13 mouse cellular contexts compared by ENCODE assay signal in genomic region chr14:48302471-48303186, GRCm38 (mm10).
DNase-seq lines count a peak whose midpoint lies in the region; ATAC-seq lines count a peak whose summit lies in the region.
"Had no signal": no experiment of that assay in that cellular context is flagged by ENCODE, and none has a peak within 500 bp of the region (broad histone marks: within the 10 kb centered on the region; RNA-seq: fewer than 3 reads in every experiment).

No protein-coding gene starts in this region.

- WGBS in hindbrain, embryonic 16.5 days: 75% methylated on average over 10 of the region's 10 CpGs
- WGBS in hindbrain, embryonic 11.5 days: 77% methylated on average over 10 of the region's 10 CpGs
- WGBS in neural tube, embryonic 13.5 days: 87% methylated on average over 10 of the region's 10 CpGs
- 80% methylated on average over 10 of the region's 10 CpGs for WGBS in neural tube, embryonic 15.5 days
- 57% methylated on average over 10 of the region's 10 CpGs for WGBS in heart, embryonic 16.5 days
- 66% methylated on average over 10 of the region's 10 CpGs for WGBS in stomach, embryonic 16.5 days
- 82% methylated on average over 10 of the region's 10 CpGs for WGBS in midbrain, embryonic 15.5 days

- no peaks in the 10 kb centered on the region; the same call in 1 of the 2 replicates for H3K9me3 ChIP-seq in hindbrain, embryonic 16.5 days (ENCODE audit: control insufficient read depth, low read length)
- H3K9me3 ChIP-seq in hindbrain, embryonic 11.5 days (ENCODE audit: control insufficient read depth, low read length): no peaks in the 10 kb centered on the region
- H3K9me3 ChIP-seq in neural tube, embryonic 13.5 days: no peaks in the 10 kb centered on the region
- no peaks in the 10 kb centered on the region for H3K9me3 ChIP-seq in neural tube, embryonic 15.5 days (replicated peaks)
- no peaks in the 10 kb centered on the region for H3K9me3 ChIP-seq in heart, embryonic 16.5 days (replicated peaks; ENCODE audit: control insufficient read depth, low read length)
- no peaks in the 10 kb centered on the region for H3K9me3 ChIP-seq in stomach, embryonic 16.5 days (replicated peaks; ENCODE audit: control insufficient read depth, low read length)
- H3K9me3 ChIP-seq in midbrain, embryonic 15.5 days: no peaks in the 10 kb centered on the region
- H3K9me3 ChIP-seq: intestine, embryonic 15.5 days; stomach, embryonic 15.5 days had no signal

- H3K9ac ChIP-seq in hindbrain, embryonic 16.5 days (ENCODE audit: low read depth, low read length): no peak overlapping the region
- H3K9ac ChIP-seq in hindbrain, embryonic 11.5 days (ENCODE audit: low read depth, low read length): no peak overlapping the region
- no peak overlapping the region for H3K9ac ChIP-seq in neural tube, embryonic 13.5 days
- H3K9ac ChIP-seq in neural tube, embryonic 15.5 days (replicated peaks): no peak overlapping the region
- no peak overlapping the region for H3K9ac ChIP-seq in heart, embryonic 16.5 days (ENCODE audit: low read length)
- no peak overlapping the region for H3K9ac ChIP-seq in stomach, embryonic 16.5 days (ENCODE audit: low read length)
- no peak overlapping the region for H3K9ac ChIP-seq in midbrain, embryonic 15.5 days
- H3K9ac ChIP-seq: intestine, embryonic 15.5 days; stomach, embryonic 15.5 days had no signal

- peaks cover 3% of the 10 kb centered on the region for H3K4me1 ChIP-seq in hindbrain, embryonic 16.5 days (ENCODE audit: control insufficient read depth, insufficient read depth, low read depth, low read length)
- H3K4me1 ChIP-seq in hindbrain, embryonic 11.5 days (replicated peaks; ENCODE audit: control insufficient read depth, insufficient read depth, low read length): no peaks in the 10 kb centered on the region
- H3K4me1 ChIP-seq in neural tube, embryonic 13.5 days (replicated peaks): peaks cover 7% of the 10 kb centered on the region; the same call in 1 of the 2 replicates
- peaks cover 3% of the 10 kb centered on the region; the same call in 1 of the 2 replicates for H3K4me1 ChIP-seq in neural tube, embryonic 15.5 days
- peaks cover 15% of the 10 kb centered on the region for H3K4me1 ChIP-seq in heart, embryonic 16.5 days (ENCODE audit: control insufficient read depth, insufficient read depth, low read length)
- 0 out of 2 replicates have a peak, but pooled peaks cover 3% of the 10 kb centered on the region for H3K4me1 ChIP-seq in stomach, embryonic 16.5 days (ENCODE audit: control insufficient read depth, insufficient read depth, low read length)
- no peaks in the 10 kb centered on the region for H3K4me1 ChIP-seq in midbrain, embryonic 15.5 days
- H3K4me1 ChIP-seq: intestine, embryonic 15.5 days had no signal

- peak; percentile 56 for ATAC-seq in hindbrain, embryonic 16.5 days
- no peak for ATAC-seq in hindbrain, embryonic 11.5 days (ENCODE audit: low FRiP score)
- ATAC-seq in neural tube, embryonic 13.5 days (ENCODE audit: low read depth): peak; percentile 27; the same call in 1 of the 2 replicates
- no peak for ATAC-seq in neural tube, embryonic 15.5 days (ENCODE audit: low FRiP score)
- ATAC-seq in heart, embryonic 16.5 days (replicated peaks; ENCODE audit: extremely low read depth, insufficient read depth, low FRiP score): peak; percentile 42; the same call in 1 of the 2 replicates
- peak; percentile 54; the same call in 1 of the 2 replicates for ATAC-seq in stomach, embryonic 16.5 days (ENCODE audit: insufficient read depth, low FRiP score)
- ATAC-seq in midbrain, embryonic 15.5 days (replicated peaks): no peak
- ATAC-seq: forebrain, embryonic 14.5 days; intestine, embryonic 15.5 days had no signal

- H3K27ac ChIP-seq in hindbrain, embryonic 16.5 days (ENCODE audit: low read depth, low read length): no peak overlapping the region
- no peak overlapping the region for H3K27ac ChIP-seq in hindbrain, embryonic 11.5 days (ENCODE audit: low read depth, low read length)
- H3K27ac ChIP-seq in neural tube, embryonic 13.5 days (replicated peaks): no peak overlapping the region
- H3K27ac ChIP-seq in neural tube, embryonic 15.5 days (replicated peaks): no peak overlapping the region
- H3K27ac ChIP-seq in heart, embryonic 16.5 days (ENCODE audit: low read length): peak overlapping the region; percentile 46; the same call in 1 of the 2 replicates
- peak overlapping the region; percentile 30; the same call in 1 of the 2 replicates for H3K27ac ChIP-seq in stomach, embryonic 16.5 days (ENCODE audit: low read length)
- no peak overlapping the region for H3K27ac ChIP-seq in midbrain, embryonic 15.5 days
- H3K27ac ChIP-seq: intestine, embryonic 15.5 days; macrophage; stomach, embryonic 15.5 days had no signal

- H3K27me3 ChIP-seq in hindbrain, embryonic 16.5 days (replicated peaks; ENCODE audit: control insufficient read depth, insufficient read depth, low read length): no peaks in the 10 kb centered on the region
- no peaks in the 10 kb centered on the region for H3K27me3 ChIP-seq in hindbrain, embryonic 11.5 days (ENCODE audit: control insufficient read depth, insufficient read depth, low read length)
- no peaks in the 10 kb centered on the region for H3K27me3 ChIP-seq in neural tube, embryonic 13.5 days
- no peaks in the 10 kb centered on the region for H3K27me3 ChIP-seq in neural tube, embryonic 15.5 days (replicated peaks)
- H3K27me3 ChIP-seq in heart, embryonic 16.5 days (ENCODE audit: control insufficient read depth, insufficient read depth, low read length): no peaks in the 10 kb centered on the region
- H3K27me3 ChIP-seq in stomach, embryonic 16.5 days (ENCODE audit: control insufficient read depth, insufficient read depth, low read length): no peaks in the 10 kb centered on the region
- no peaks in the 10 kb centered on the region for H3K27me3 ChIP-seq in midbrain, embryonic 15.5 days (replicated peaks)
- H3K27me3 ChIP-seq: intestine, embryonic 15.5 days; stomach, embryonic 15.5 days had no signal

- H3K36me3 ChIP-seq in hindbrain, embryonic 16.5 days (ENCODE audit: control insufficient read depth, insufficient read depth, low read length): no peaks in the 10 kb centered on the region
- no peaks in the 10 kb centered on the region for H3K36me3 ChIP-seq in hindbrain, embryonic 11.5 days (ENCODE audit: control insufficient read depth, insufficient read depth, low read length)
- H3K36me3 ChIP-seq in neural tube, embryonic 13.5 days: no peaks in the 10 kb centered on the region
- no peaks in the 10 kb centered on the region for H3K36me3 ChIP-seq in neural tube, embryonic 15.5 days
- H3K36me3 ChIP-seq in heart, embryonic 16.5 days (ENCODE audit: control insufficient read depth, insufficient read depth): no peaks in the 10 kb centered on the region
- H3K36me3 ChIP-seq in stomach, embryonic 16.5 days (ENCODE audit: control insufficient read depth, insufficient read depth, low read length): no peaks in the 10 kb centered on the region
- no peaks in the 10 kb centered on the region for H3K36me3 ChIP-seq in midbrain, embryonic 15.5 days (replicated peaks)
- H3K36me3 ChIP-seq: intestine, embryonic 15.5 days; stomach, embryonic 15.5 days had no signal

- no peak overlapping the region for H3K4me2 ChIP-seq in hindbrain, embryonic 16.5 days (ENCODE audit: low read length)
- no peak overlapping the region for H3K4me2 ChIP-seq in hindbrain, embryonic 11.5 days (replicated peaks; ENCODE audit: low read depth, low read length)
- no peak overlapping the region for H3K4me2 ChIP-seq in neural tube, embryonic 13.5 days
- H3K4me2 ChIP-seq in neural tube, embryonic 15.5 days: no peak overlapping the region
- peak overlapping the region; percentile 33; the same call in 1 of the 2 replicates for H3K4me2 ChIP-seq in heart, embryonic 16.5 days (ENCODE audit: low read depth, low read length)
- H3K4me2 ChIP-seq in stomach, embryonic 16.5 days (ENCODE audit: low read depth, low read length): no peak overlapping the region
- H3K4me2 ChIP-seq in midbrain, embryonic 15.5 days: no peak overlapping the region
- H3K4me2 ChIP-seq: intestine, embryonic 15.5 days; stomach, embryonic 15.5 days had no signal

- no peak for DNase-seq in hindbrain, embryonic 11.5 days (ENCODE audit: low spot score)
- DNase-seq: adrenal gland, postnatal 14 days; left cerebral cortex, postnatal 4 days had no signal

- H3K4me3 ChIP-seq in hindbrain, embryonic 16.5 days (ENCODE audit: low read length): no peak overlapping the region
- no peak overlapping the region for H3K4me3 ChIP-seq in hindbrain, embryonic 11.5 days (ENCODE audit: low read depth, low read length)
- H3K4me3 ChIP-seq in neural tube, embryonic 13.5 days: no peak overlapping the region
- H3K4me3 ChIP-seq in neural tube, embryonic 15.5 days (replicated peaks): no peak overlapping the region
- no peak overlapping the region for H3K4me3 ChIP-seq in heart, embryonic 16.5 days (ENCODE audit: low read length)
- no peak overlapping the region for H3K4me3 ChIP-seq in stomach, embryonic 16.5 days (replicated peaks; ENCODE audit: low read length)
- H3K4me3 ChIP-seq in midbrain, embryonic 15.5 days: no peak overlapping the region
- H3K4me3 ChIP-seq: intestine, embryonic 15.5 days; stomach, embryonic 15.5 days had no signal

Comparison
In these comparisons a context has a peak if more than half of its experiments do, and no peak if none do; other contexts are left out.
1. ATAC-seq: peak in hindbrain, embryonic 16.5 days (single experiment), neural tube, embryonic 13.5 days (single experiment), heart, embryonic 16.5 days (single experiment) and stomach, embryonic 16.5 days (single experiment); none in hindbrain, embryonic 11.5 days (single experiment), neural tube, embryonic 15.5 days (single experiment) and midbrain, embryonic 15.5 days (single experiment).
2. H3K27ac ChIP-seq: peak in heart, embryonic 16.5 days (single experiment) and stomach, embryonic 16.5 days (single experiment); none in hindbrain, embryonic 16.5 days (single experiment), hindbrain, embryonic 11.5 days (single experiment), neural tube, embryonic 13.5 days (single experiment), neural tube, embryonic 15.5 days (single experiment) and midbrain, embryonic 15.5 days (single experiment).